ENCODE assay signal across 10 mouse cellular contexts in genomic region chr17:29463627-29464026, GRCm38 (mm10). TPM values are rescaled to one million over a fixed set of nuclear protein-coding genes. Genes with fewer than 3 reads are reported as not detected.
DNase-seq lines count a peak whose midpoint lies in the region; ATAC-seq lines count a peak whose summit lies in the region.
"Had no signal": no experiment of that assay in that cellular context is flagged by ENCODE, and none has a peak within 500 bp of the region (broad histone marks: within the 10 kb centered on the region; RNA-seq: fewer than 3 reads in every experiment).

No protein-coding gene starts in this region.

- peaks cover 54% of the 10 kb centered on the region for H3K4me1 ChIP-seq in heart, embryonic 16.5 days (ENCODE audit: control insufficient read depth, insufficient read depth, low read length)
- H3K4me1 ChIP-seq in embryonic facial prominence, embryonic 13.5 days: peaks cover 60% of the 10 kb centered on the region
- H3K4me1 ChIP-seq in intestine, embryonic 15.5 days (replicated peaks): peaks cover 35% of the 10 kb centered on the region
- peaks cover 42% of the 10 kb centered on the region for H3K4me1 ChIP-seq in midbrain, embryonic 15.5 days

- no peaks in the 10 kb centered on the region for H3K27me3 ChIP-seq in heart, embryonic 16.5 days (ENCODE audit: control insufficient read depth, insufficient read depth, low read length)
- H3K27me3 ChIP-seq in embryonic facial prominence, embryonic 13.5 days: no peaks in the 10 kb centered on the region
- H3K27me3 ChIP-seq in intestine, embryonic 15.5 days (replicated peaks): no peaks in the 10 kb centered on the region
- H3K27me3 ChIP-seq in midbrain, embryonic 15.5 days (replicated peaks): 0 out of 2 replicates have a peak, but pooled peaks cover 6% of the 10 kb centered on the region

- 9% methylated on average over 13 of the region's 13 CpGs for WGBS in heart, embryonic 16.5 days
- whole genome bisulfite sequencing in embryonic facial prominence, embryonic 13.5 days: 1% methylated on average over 13 of the region's 13 CpGs
- WGBS in intestine, embryonic 15.5 days: 22% methylated on average over 13 of the region's 13 CpGs
- WGBS in midbrain, embryonic 15.5 days: 13% methylated on average over 13 of the region's 13 CpGs

- DNase-seq in heart, adult 8-10 months (ENCODE audit: low spot score): no peak
- DNase-seq in thymus, postnatal 36 days: no peak
- DNase-seq in urinary bladder, postnatal 10 days (ENCODE audit: low spot score): no peak
- no peak for DNase-seq in embryo, embryonic 10.5 days (ENCODE audit: low spot score)
- DNase-seq: right cerebral cortex, postnatal 14 days had no signal

- peak overlapping the region; percentile 66 for H3K4me2 ChIP-seq in heart, embryonic 16.5 days (ENCODE audit: low read depth, low read length)
- H3K4me2 ChIP-seq in embryonic facial prominence, embryonic 13.5 days: peak overlapping the region; percentile 57
- peak overlapping the region; percentile 54 for H3K4me2 ChIP-seq in intestine, embryonic 15.5 days (replicated peaks)
- peak overlapping the region; percentile 49 for H3K4me2 ChIP-seq in midbrain, embryonic 15.5 days

- peak overlapping the region; percentile 43 for H3K4me3 ChIP-seq in heart, embryonic 16.5 days (ENCODE audit: low read length)
- peak overlapping the region; percentile 33 for H3K4me3 ChIP-seq in embryonic facial prominence, embryonic 13.5 days
- H3K4me3 ChIP-seq in intestine, embryonic 15.5 days (replicated peaks): peak overlapping the region; percentile 27
- H3K4me3 ChIP-seq in midbrain, embryonic 15.5 days: 0 out of 2 replicates have a peak overlapping the region, but pooled peaks have one; percentile 24

- H3K27ac ChIP-seq in heart, embryonic 16.5 days (ENCODE audit: low read length): peak overlapping the region; percentile 89
- peak overlapping the region; percentile 91 for H3K27ac ChIP-seq in embryonic facial prominence, embryonic 13.5 days
- peak overlapping the region; percentile 88 for H3K27ac ChIP-seq in intestine, embryonic 15.5 days
- peak overlapping the region; percentile 38; the same call in 1 of the 2 replicates for H3K27ac ChIP-seq in midbrain, embryonic 15.5 days
- H3K27ac ChIP-seq: liver, embryonic 14.5 days had no signal

- ATAC-seq in heart, embryonic 16.5 days (replicated peaks; ENCODE audit: extremely low read depth, insufficient read depth, low FRiP score): peak; percentile 54
- ATAC-seq in embryonic facial prominence, embryonic 13.5 days (ENCODE audit: insufficient number of reproducible peaks, insufficient read depth, low FRiP score, low TSS enrichment, low read depth): peak; percentile 5; the same call in 1 of the 2 replicates
- ATAC-seq in intestine, embryonic 15.5 days: peak; percentile 50
- no peak for ATAC-seq in midbrain, embryonic 15.5 days (replicated peaks)

- H3K36me3 ChIP-seq in heart, embryonic 16.5 days (ENCODE audit: control insufficient read depth, insufficient read depth): no peaks in the 10 kb centered on the region
- no peaks in the 10 kb centered on the region for H3K36me3 ChIP-seq in embryonic facial prominence, embryonic 13.5 days
- H3K36me3 ChIP-seq in intestine, embryonic 15.5 days: no peaks in the 10 kb centered on the region
- no peaks in the 10 kb centered on the region for H3K36me3 ChIP-seq in midbrain, embryonic 15.5 days (replicated peaks)

- H3K9ac ChIP-seq in heart, embryonic 16.5 days (ENCODE audit: low read length): peak overlapping the region; percentile 65
- peak overlapping the region; percentile 49 for H3K9ac ChIP-seq in embryonic facial prominence, embryonic 13.5 days
- no peak overlapping the region for H3K9ac ChIP-seq in intestine, embryonic 15.5 days
- 0 out of 2 replicates have a peak overlapping the region, but pooled peaks have one; percentile 20 for H3K9ac ChIP-seq in midbrain, embryonic 15.5 days
- H3K9ac ChIP-seq: liver, embryonic 14.5 days had no signal

- H3K9me3 ChIP-seq in heart, embryonic 16.5 days (replicated peaks; ENCODE audit: control insufficient read depth, low read length): no peaks in the 10 kb centered on the region
- H3K9me3 ChIP-seq in embryonic facial prominence, embryonic 13.5 days: no peaks in the 10 kb centered on the region
- no peaks in the 10 kb centered on the region for H3K9me3 ChIP-seq in intestine, embryonic 15.5 days
- H3K9me3 ChIP-seq in midbrain, embryonic 15.5 days: no peaks in the 10 kb centered on the region

RNA-seq across cellular contexts. Expression of gene Pim1, which starts 26.9 kb away (rescaled TPM):
- polyA plus RNA-seq in heart, embryonic 16.5 days (2015; fragmentation: Nextera tagmentation; extraction: Ambion mirVana): 14.4 and 15.7 TPM in 2 replicates
- 10 to 100 TPM; 16.0 to 22.3 (median 17.4) TPM for total RNA-seq in heart, adult 8-10 months (2022)
- 16.1 and 17.4 TPM in 2 replicates for polyA plus RNA-seq in embryonic facial prominence, embryonic 13.5 days (2015; fragmentation: Nextera tagmentation; extraction: Ambion mirVana)
- polyA plus RNA-seq in intestine, embryonic 15.5 days (2015; fragmentation: Nextera tagmentation; extraction: Ambion mirVana): 13.4 TPM in 2 replicates
- polyA plus RNA-seq in midbrain, embryonic 15.5 days (2015; fragmentation: Nextera tagmentation; extraction: Ambion mirVana): 10.3 and 10.9 TPM in 2 replicates

Comparison
In these comparisons a context has a peak if more than half of its experiments do, and no peak if none do; other contexts are left out.
1. H3K27ac ChIP-seq: peak in every context shown above with its lines; median percentile 91 in embryonic facial prominence, embryonic 13.5 days; 89 in heart, embryonic 16.5 days; 88 in intestine, embryonic 15.5 days; 38 in midbrain, embryonic 15.5 days.